Mouse (Mus musculus): ENCODE data around the gene Rhof. TPM values are rescaled to one million over a fixed set of nuclear protein-coding genes. Genes with fewer than 3 reads are reported as not detected.
A peak's percentile ranks its signal among the peaks of the same experiment; 100 is the strongest.

Rhof gene
- polyA plus RNA-seq, 2 experiments = 1.8 to 2.5 TPM

DNA sequence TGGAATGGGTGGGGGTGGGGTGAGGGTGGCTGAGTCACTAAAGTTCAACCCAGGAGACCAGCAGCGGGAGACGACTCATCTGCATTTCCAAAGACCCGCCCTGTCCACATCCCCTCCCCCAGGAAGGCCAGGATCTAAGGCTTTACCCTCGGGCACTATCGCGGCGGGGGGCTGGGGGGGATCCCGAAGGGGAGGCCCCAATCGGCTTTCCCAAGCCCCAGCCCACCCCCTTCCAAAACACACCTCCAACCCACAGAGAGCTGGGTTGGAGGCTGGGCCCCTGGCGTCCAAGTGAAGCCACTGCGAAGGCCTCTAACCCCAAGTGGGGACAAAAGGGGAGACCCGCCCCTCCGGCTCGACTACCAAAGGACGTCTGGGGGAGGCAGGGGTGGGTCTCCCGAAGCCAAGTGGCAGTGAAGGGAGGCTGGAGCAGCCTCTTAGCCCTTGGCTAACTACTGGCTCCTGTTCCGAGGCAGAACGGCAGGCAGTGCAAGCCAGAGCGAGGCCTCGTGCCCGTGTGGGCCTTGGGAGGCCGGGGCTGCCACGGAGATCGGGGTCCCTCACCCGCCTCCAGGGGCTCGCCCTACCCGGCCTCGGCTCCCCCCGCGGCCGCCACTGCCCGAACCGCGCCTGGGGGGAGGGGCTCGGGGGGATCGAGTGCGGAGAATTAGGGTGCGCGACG lies 5.9 kb upstream of the Rhof start:
- H3K4me3 ChIP-seq (ENCODE audit: insufficient read depth in 1 of 2, low read depth in 2 of 2, low read length in 2 of 2) = peak overlapping the region; percentile 74 to 79
- H3K27ac ChIP-seq = peak overlapping the region; percentile 98
- H3K4me2 ChIP-seq (ENCODE audit: low read depth) = peak overlapping the region; percentile 100
- no peaks in the 10 kb centered on the region for H3K27me3 ChIP-seq (ENCODE audit: control insufficient read depth, insufficient read depth, low read length)
- ATAC-seq (ENCODE audit: insufficient read depth) (peak; percentile 45), DNase-seq (ENCODE audit: low read depth in 3 of 3, low spot score in 3 of 3) (peak in 1 of 3 experiments; percentile 62)
- 1% methylated on average over 40 of the region's 40 CpGs for WGBS (ENCODE audit: insufficient replicate concordance)
- peaks cover 28 to 36% of the 10 kb centered on the region in 2 experiments for H3K4me1 ChIP-seq (replicated peaks; ENCODE audit: control insufficient read depth in 2 of 2, insufficient read depth in 2 of 2, low read length in 1 of 2)
- H3K9me3 ChIP-seq (ENCODE audit: control insufficient read depth, low read length) = no peaks in the 10 kb centered on the region
- peaks cover 14% of the 10 kb centered on the region for H3K36me3 ChIP-seq (replicated peaks; ENCODE audit: control insufficient read depth, insufficient read depth, low read depth)
- H3K9ac ChIP-seq (replicated peaks) = peak overlapping the region; percentile 99
- TF ChIP-seq CTCF (IDR thresholded peaks at IDR 0.05; ENCODE audit: low read depth) (peak; percentile 48), EP300 (IDR thresholded peaks at IDR 0.05; ENCODE audit: low read depth) (no peak)

DNA sequence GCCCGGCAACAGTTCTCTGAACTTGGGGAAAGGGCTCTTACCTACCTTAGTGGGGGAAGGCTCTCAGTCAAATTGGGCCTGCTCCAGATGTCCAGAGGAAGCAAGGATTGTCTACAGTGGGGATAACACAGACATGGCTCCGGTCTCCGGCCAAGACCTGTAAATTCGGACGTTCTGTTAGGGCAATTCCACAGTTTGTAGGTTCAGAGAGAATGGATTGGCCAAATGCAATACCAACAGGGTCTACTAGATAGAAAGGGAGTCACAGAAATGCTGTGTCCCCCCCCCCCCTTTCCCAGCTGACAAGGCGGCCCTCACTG lies 5.4 kb upstream of the Rhof start:
- ATAC-seq (ENCODE audit: insufficient read depth) (no peak), DNase-seq (ENCODE audit: low read depth in 3 of 3, low spot score in 3 of 3) (no peak)
- Histone ChIP-seq H3K4me3 (ENCODE audit: insufficient read depth in 1 of 2, low read depth in 2 of 2, low read length in 2 of 2) (peak overlapping the region; percentile 74 to 79), H3K9ac (replicated peaks) (peak overlapping the region; percentile 99), H3K9me3 (ENCODE audit: control insufficient read depth, low read length) (no peaks in the 10 kb centered on the region), H3K27ac (peak overlapping the region; percentile 98), H3K27me3 (ENCODE audit: control insufficient read depth, insufficient read depth, low read length) (no peaks in the 10 kb centered on the region), H3K4me1 (replicated peaks; ENCODE audit: control insufficient read depth in 2 of 2, insufficient read depth in 2 of 2, low read length in 1 of 2) (peaks cover 32 to 40% of the 10 kb centered on the region in 2 experiments), H3K4me2 (ENCODE audit: low read depth) (peak overlapping the region; percentile 100), H3K36me3 (replicated peaks; ENCODE audit: control insufficient read depth, insufficient read depth, low read depth) (peaks cover 14% of the 10 kb centered on the region)
- 0 out of 2 replicates have a peak, but pooled peaks have one; percentile 2 for TF ChIP-seq EP300 (IDR thresholded peaks at IDR 0.05; ENCODE audit: low read depth)
- no peak for TF ChIP-seq CTCF (IDR thresholded peaks at IDR 0.05; ENCODE audit: low read depth)
- 6% methylated on average over 6 of the region's 6 CpGs for WGBS (ENCODE audit: insufficient replicate concordance)

GRCm38 (mm10) chr5:123137044-123137909 lies 4.8 kb upstream of the Rhof start:
- H3K36me3 ChIP-seq (replicated peaks; ENCODE audit: control insufficient read depth, insufficient read depth, low read depth) = peaks cover 14% of the 10 kb centered on the region
- peak overlapping the region; percentile 100 for H3K4me2 ChIP-seq (ENCODE audit: low read depth)
- H3K9ac ChIP-seq (replicated peaks) = peak overlapping the region; percentile 99
- H3K4me1 ChIP-seq (replicated peaks; ENCODE audit: control insufficient read depth in 2 of 2, insufficient read depth in 2 of 2, low read length in 1 of 2) = peaks cover 36 to 44% of the 10 kb centered on the region in 2 experiments
- ATAC-seq (ENCODE audit: insufficient read depth) (peak; percentile 16; the same call in 1 of the 2 replicates), DNase-seq (ENCODE audit: low read depth in 3 of 3, low spot score in 3 of 3) (peak in 2 of 3 experiments; percentile 68 to 69)
- peak overlapping the region; percentile 74 to 79 for H3K4me3 ChIP-seq (ENCODE audit: insufficient read depth in 1 of 2, low read depth in 2 of 2, low read length in 2 of 2)
- H3K9me3 ChIP-seq (ENCODE audit: control insufficient read depth, low read length) = no peaks in the 10 kb centered on the region
- no peaks in the 10 kb centered on the region for H3K27me3 ChIP-seq (ENCODE audit: control insufficient read depth, insufficient read depth, low read length)
- 2% methylated on average over 20 of the region's 20 CpGs for WGBS (ENCODE audit: insufficient replicate concordance)
- TF ChIP-seq CTCF (IDR thresholded peaks at IDR 0.05; ENCODE audit: low read depth) (no peak), EP300 (IDR thresholded peaks at IDR 0.05; ENCODE audit: low read depth) (0 out of 2 replicates have a peak, but pooled peaks have one; percentile 17)
- peak overlapping the region; percentile 98 for H3K27ac ChIP-seq

GRCm38 (mm10) chr5:123136361-123137043 lies 4.0 kb upstream of the Rhof start:
- H3K9me3 ChIP-seq (ENCODE audit: control insufficient read depth, low read length) = no peaks in the 10 kb centered on the region
- peaks cover 41 to 50% of the 10 kb centered on the region in 2 experiments for H3K4me1 ChIP-seq (replicated peaks; ENCODE audit: control insufficient read depth in 2 of 2, insufficient read depth in 2 of 2, low read length in 1 of 2)
- peak; percentile 63 for ATAC-seq (ENCODE audit: insufficient read depth)
- peak overlapping the region; percentile 99 for H3K9ac ChIP-seq (replicated peaks)
- peaks cover 14% of the 10 kb centered on the region for H3K36me3 ChIP-seq (replicated peaks; ENCODE audit: control insufficient read depth, insufficient read depth, low read depth)
- H3K27me3 ChIP-seq (ENCODE audit: control insufficient read depth, insufficient read depth, low read length) = no peaks in the 10 kb centered on the region
- WGBS (ENCODE audit: insufficient replicate concordance) = 1% methylated on average over 13 of the region's 13 CpGs
- peak overlapping the region; percentile 74 to 79 for H3K4me3 ChIP-seq (ENCODE audit: insufficient read depth in 1 of 2, low read depth in 2 of 2, low read length in 2 of 2)
- TF ChIP-seq EP300 (IDR thresholded peaks at IDR 0.05; ENCODE audit: low read depth) = peak; percentile 62
- no peak for TF ChIP-seq CTCF (IDR thresholded peaks at IDR 0.05; ENCODE audit: low read depth)
- peak overlapping the region; percentile 98 for H3K27ac ChIP-seq
- DNase-seq (ENCODE audit: low read depth in 3 of 3, low spot score in 3 of 3) = peak; percentile 81 to 83 (median 81)
- peak overlapping the region; percentile 100 for H3K4me2 ChIP-seq (ENCODE audit: low read depth)
